Mouse (Mus musculus): ENCODE results near the gene Rbpjl. TPM values are rescaled to one million over a fixed set of nuclear protein-coding genes. Genes with fewer than 3 reads are reported as not detected.
A peak's percentile ranks its signal among the peaks of the same experiment; 100 is the strongest.

Gene Rbpjl
- total RNA-seq, 2 experiments from 2014 or later, result 0.24 to 0.40 TPM

GRCm38 (mm10) chr2:164389499-164389898 is 13.4 kb upstream of the Rbpjl start:
- intact Hi-C loops (cut with DNase I), result no loop called here

GRCm38 (mm10) chr2:164393126-164393525 is 9.8 kb upstream of the Rbpjl start:
- intact Hi-C loops (cut with DNase I), result no loop called here
- no peak for DNase-seq

More at GRCm38 (mm10) chr2:164389499-164389898, 13.4 kb upstream of the Rbpjl start:
- DNase-seq, result peak; percentile 95

DNA sequence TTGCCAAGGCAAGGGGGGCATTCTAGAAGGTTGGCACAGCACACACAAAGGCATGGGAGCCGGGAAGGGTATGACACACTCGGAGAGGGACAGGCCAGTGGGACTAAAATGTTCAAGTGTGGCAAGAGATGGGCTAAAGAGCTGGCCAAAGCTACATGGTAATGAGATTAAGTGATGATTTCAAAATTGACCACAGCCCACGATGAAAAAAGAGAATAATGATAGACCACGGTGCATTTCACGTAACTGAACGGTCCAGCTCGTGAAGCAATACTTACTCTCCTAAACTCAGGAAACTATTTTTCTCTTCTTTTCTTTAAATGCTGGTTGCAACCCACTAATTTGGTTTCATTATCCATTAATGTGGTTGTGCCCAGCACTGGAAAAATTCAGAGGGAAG is 6.9 kb upstream of the Rbpjl start:
- intact Hi-C loops (cut with DNase I), result no loop called here
- DNase-seq, result no peak

DNA sequence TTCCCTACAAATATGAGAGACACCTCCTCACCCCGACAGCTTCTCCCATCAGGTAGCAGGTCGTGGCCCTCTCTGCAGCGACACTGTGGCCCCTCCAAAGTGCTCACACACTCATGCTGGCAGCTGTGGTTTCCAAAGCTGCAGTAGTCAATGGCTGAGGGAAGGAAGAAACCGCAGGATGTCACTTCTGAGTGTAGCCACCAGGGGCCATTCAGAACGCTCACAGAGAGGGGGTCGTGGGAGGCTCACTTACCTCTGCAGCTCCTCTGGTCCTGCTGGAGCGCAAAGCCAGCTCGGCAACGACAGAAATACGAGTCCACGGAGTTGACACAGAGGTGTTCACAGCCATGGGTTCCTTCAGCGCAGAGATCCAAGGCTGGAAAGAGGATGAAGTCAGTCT is 6.0 kb upstream of the Rbpjl start:
- intact Hi-C loops (cut with DNase I), result no loop called here
- DNase-seq, result no peak

- intact Hi-C loops (cut with DNase I), result no loop called here
- peak; percentile 33 for DNase-seq
Observed at GRCm38 (mm10) chr2:164403396-164404081, 598 bp downstream of the Rbpjl start.

DNA sequence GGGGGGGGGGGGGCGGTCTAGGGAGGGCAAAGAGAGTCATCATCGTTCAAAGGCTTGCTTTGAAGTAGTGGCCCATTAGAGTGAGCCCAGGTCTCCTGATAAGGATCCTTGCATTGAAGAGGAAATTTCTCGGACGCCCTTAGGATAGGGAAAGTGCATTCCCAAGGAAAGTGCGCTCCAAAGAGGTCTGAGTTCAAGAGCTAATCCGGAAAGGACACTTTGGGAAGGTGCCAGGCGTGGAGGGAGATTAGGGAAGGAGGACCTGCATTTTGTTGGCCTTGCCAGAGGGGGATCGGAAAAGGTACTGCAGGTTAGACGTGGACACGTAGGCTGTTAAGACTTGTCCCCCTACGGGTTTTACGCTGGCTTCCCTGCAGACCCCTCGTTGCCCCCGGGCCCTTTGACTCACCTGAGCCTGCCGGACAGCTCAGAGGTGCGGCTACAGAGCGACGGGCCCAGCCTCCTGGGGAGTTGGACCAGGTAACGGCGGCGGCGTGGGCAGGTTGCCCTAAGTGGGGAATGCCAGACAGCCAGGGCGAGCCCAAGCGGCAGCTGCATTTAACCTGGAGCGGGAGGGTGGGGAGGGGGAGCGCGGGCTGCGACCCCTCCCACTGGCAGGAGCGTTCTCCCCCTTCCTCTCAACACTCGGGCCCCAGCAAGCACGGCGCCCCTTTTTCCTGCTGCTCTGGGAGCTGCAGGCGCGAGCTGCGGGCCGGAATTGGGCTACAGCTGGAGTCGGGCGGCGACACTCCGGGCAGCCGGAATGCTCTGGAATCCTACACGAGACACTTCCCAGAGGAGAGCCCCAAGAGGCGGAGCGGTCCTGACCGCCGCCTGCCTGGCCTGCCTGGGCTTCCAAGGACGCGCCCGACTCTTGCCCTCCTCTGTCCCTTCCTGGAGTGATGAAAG is 1.4 kb downstream of the Rbpjl start:
- intact Hi-C loops (cut with DNase I), result no loop called here
- DNase-seq, result no peak

GRCm38 (mm10) chr2:164405060-164405459 is 2.1 kb downstream of the Rbpjl start, which contains the start of gene Matn4:
TSS of gene Matn4 (minus strand) at chr2:164405160.
- no peak for DNase-seq
- intact Hi-C loops (cut with DNase I), result loop anchor here (5.0 kb wide), 2 partner anchors 288 to 303 kb away; no protein-coding TSS in a partner anchor

- intact Hi-C loops (cut with DNase I), result loop anchor here (5.0 kb wide), 2 partner anchors 288 to 303 kb away; no protein-coding TSS in a partner anchor
- DNase-seq, result no peak
Observed at GRCm38 (mm10) chr2:164405519-164405918, 2.6 kb downstream of the Rbpjl start.

- peak; percentile 72 for DNase-seq
- intact Hi-C loops (cut with DNase I), result loop anchor here (5.0 kb wide), 2 partner anchors 290 to 305 kb away; no protein-coding TSS in a partner anchor
Observed at GRCm38 (mm10) chr2:164407708-164408107, 4.8 kb downstream of the Rbpjl start.

DNA sequence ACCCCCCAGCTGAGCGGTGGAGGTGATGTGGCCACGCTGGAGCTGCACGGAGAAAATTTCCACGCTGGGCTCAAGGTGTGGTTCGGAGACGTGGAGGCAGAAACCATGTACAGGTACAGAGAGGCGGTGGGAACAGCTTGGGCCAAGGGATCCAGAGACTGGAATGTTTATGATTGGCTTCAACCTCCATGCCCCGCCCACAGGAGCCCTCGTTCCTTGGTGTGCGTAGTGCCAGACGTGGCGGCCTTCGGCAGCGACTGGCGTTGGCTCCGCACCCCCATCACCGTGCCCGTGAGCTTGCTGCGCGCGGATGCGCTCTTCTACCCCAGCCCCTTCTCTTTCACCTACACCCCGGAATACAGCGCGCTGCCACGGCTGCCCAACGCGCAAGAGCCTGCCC is 11.2 kb downstream of the Rbpjl start:
- intact Hi-C loops (cut with DNase I), result loop anchor here (10.0 kb wide), 1 partner anchor 121 kb away; no protein-coding TSS in a partner anchor
- no peak for DNase-seq

DNA sequence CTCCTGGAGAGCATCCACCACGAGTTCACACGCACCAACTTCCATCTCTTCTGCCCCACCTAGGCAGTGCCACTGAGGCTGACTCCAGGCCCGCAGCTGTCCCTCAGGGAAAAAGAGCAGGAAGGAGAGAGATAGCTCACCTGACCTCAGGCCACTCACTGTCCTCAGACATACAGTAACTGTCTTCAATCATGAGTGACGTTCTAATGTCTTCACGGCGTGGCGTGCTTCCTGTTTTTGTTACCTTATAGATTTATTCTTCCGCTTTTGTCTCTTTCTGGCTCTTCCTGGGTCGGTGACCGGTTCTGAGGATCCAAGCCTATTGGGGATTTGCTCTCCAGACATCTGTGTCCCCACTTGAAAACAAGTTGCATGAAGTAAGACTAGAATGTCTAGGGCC is 11.6 kb downstream of the Rbpjl start:
- no peak for DNase-seq
- intact Hi-C loops (cut with DNase I), result loop anchor here (10.0 kb wide), 1 partner anchor 120 kb away; no protein-coding TSS in a partner anchor

- peak; percentile 40 for DNase-seq
- intact Hi-C loops (cut with DNase I), result loop anchor here (5.0 to 10.0 kb wide), 2 partner anchors 40 to 118 kb away; partner anchors contain the start of gene Sys1
Observed at GRCm38 (mm10) chr2:164417198-164417597, 14.3 kb downstream of the Rbpjl start.

- intact Hi-C loops (cut with DNase I), result loop anchor here (5.0 to 10.0 kb wide), 2 partner anchors 39 to 116 kb away; partner anchors contain the start of gene Sys1
- DNase-seq, result no peak
Observed at GRCm38 (mm10) chr2:164418308-164418875, 15.5 kb downstream of the Rbpjl start.

GRCm38 (mm10) chr2:164419489-164419888 is 16.5 kb downstream of the Rbpjl start:
- no peak for DNase-seq
- intact Hi-C loops (cut with DNase I), result loop anchor here (5.0 to 10.0 kb wide), 2 partner anchors 38 to 115 kb away; partner anchors contain the start of gene Sys1

GRCm38 (mm10) chr2:164421306-164421705 is 18.4 kb downstream of the Rbpjl start:
- DNase-seq, result no peak
- intact Hi-C loops (cut with DNase I), result loop anchor here (10.0 kb wide), 1 partner anchor 143 kb away; the partner anchor contains the start of gene Wfdc2

GRCm38 (mm10) chr2:164421979-164422378 is 19.0 kb downstream of the Rbpjl start:
- no peak for DNase-seq
- intact Hi-C loops (cut with DNase I), result loop anchor here (10.0 kb wide), 1 partner anchor 143 kb away; the partner anchor contains the start of gene Wfdc2

DNA sequence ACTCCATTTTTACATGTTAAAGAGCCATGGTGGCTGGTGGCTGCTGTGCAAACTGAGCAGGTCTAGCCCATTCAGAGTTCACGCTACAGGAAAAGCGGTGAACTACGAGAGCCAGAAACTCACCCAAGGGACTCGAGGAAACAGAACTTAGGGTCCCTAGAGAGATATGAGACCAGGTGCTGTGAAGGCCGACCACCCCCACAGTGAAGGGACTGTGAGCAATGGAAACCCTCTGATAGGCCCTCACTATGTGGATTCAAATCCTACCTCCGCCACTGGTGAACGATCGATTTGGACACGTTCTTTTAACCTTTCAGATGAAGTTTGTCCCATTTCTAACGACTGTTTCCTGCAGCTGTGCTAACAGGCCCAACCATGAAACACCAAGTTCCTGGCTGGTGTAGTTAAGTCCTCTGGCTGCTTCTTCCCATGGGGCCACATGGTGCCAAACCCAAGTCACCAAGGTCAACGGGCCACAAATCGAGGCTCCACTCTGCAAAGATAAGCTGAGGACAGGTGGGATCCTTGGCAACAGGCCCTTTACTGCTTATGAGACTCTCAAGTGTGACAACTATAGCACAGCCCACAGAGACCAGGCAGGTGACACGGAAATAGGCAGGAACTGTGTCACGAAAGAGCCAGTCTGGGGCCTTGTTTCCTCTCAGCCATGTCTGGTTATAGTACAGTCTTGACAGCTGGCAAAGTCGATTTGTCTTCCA is 19.9 kb downstream of the Rbpjl start:
- intact Hi-C loops (cut with DNase I), result loop anchor here (10.0 kb wide), 1 partner anchor 142 kb away; the partner anchor contains the start of gene Wfdc2

GRCm38 (mm10) chr2:164423464-164423863 is 20.5 kb downstream of the Rbpjl start:
- intact Hi-C loops (cut with DNase I), result loop anchor here (10.0 kb wide), 1 partner anchor 141 kb away; the partner anchor contains the start of gene Wfdc2
- DNase-seq, result no peak

More for the DNA sequence above, 19.9 kb downstream of the Rbpjl start:
- DNase-seq, result no peak

DNA sequence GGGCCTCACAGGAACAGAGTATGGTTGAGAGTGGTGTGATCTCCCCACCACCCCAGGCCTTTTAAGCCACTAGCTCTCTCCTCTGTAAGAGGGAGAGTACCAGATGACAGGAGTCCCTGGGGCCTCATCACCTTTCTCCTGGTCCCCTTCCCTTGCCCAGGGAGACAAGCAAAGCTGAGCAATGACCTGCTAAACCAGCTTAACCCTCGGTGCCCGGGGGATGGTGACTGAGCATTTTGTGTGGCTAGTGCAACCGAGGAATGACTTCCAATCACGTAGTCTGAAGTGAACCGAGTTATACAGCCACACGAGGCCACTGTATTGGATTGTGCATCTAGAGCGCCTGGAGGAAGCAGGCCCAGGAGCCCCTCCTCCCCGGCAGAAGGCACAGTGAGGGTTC is 21.5 kb downstream of the Rbpjl start:
- intact Hi-C loops (cut with DNase I), result loop anchor here (10.0 kb wide), 1 partner anchor 140 kb away; the partner anchor contains the start of gene Wfdc2
- DNase-seq, result no peak
